ENCODE assay signal across 8 mouse cellular contexts in the genomic region with DNA sequence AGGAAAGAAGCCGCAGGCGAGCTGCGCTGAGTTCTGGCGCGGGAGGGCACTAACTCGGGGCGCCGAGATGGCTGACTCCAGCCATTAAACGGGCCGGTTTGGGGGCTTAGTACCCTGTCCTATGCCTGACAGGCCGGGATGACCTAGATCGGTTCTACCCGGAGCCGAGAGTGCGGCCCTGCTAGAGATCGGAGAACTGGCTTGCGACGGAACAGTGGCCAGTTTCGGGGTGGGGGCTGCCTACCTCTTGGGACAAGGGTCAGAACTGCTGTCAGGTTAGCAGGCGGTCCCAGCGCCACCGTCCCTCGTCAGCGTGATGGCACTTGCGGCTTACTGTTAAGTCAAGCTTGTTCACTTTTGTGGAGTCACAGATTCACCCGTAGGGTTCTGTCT. TPM values are rescaled to one million over a fixed set of nuclear protein-coding genes. Genes with fewer than 3 reads are reported as not detected.
DNase-seq lines count a peak whose midpoint lies in the region; ATAC-seq and TF ChIP-seq lines count a peak whose summit lies in the region.

No protein-coding gene starts in this region.

- peaks cover 54% of the 10 kb centered on the region for H3K79me2 ChIP-seq in myocyte (ENCODE audit: control insufficient read depth, insufficient read depth)

- peak; percentile 56 for DNase-seq in cerebellum, adult 11-12 months
- DNase-seq in cerebellum, postnatal 25 days, result no peak
- DNase-seq in right cerebral cortex, postnatal 10 days (ENCODE audit: low spot score in 2 of 2), result peak; percentile 52 to 55
- no peak for DNase-seq in right cerebral cortex, postnatal 4 days
- DNase-seq in layer of hippocampus, postnatal 10 days (ENCODE audit: low spot score in 2 of 2), result no peak

- H3K9me3 ChIP-seq in intestine, postnatal 0 days (ENCODE audit: control insufficient read depth), result no peaks in the 10 kb centered on the region

- H3K27me3 ChIP-seq in intestine, postnatal 0 days (replicated peaks; ENCODE audit: control insufficient read depth, insufficient read depth, low read length), result no peaks in the 10 kb centered on the region
- H3K27me3 ChIP-seq in myocyte (ENCODE audit: control insufficient read depth, insufficient read depth, insufficient read length), result no peaks in the 10 kb centered on the region

- peak overlapping the region; percentile 92 for H3K27ac ChIP-seq in intestine, postnatal 0 days (ENCODE audit: low read depth, low read length)

- H3ac ChIP-seq in myocyte (ENCODE audit: control insufficient read depth, insufficient read length), result peak overlapping the region; percentile 82

- H3K9ac ChIP-seq in intestine, postnatal 0 days (ENCODE audit: low read depth, low read length), result peak overlapping the region; percentile 95

- H3K4me1 ChIP-seq in intestine, postnatal 0 days (replicated peaks; ENCODE audit: control insufficient read depth, insufficient read depth, low read length), result no peaks in the 10 kb centered on the region

- H3K36me3 ChIP-seq in intestine, postnatal 0 days (ENCODE audit: control insufficient read depth, insufficient read depth), result peaks cover 35% of the 10 kb centered on the region
- H3K36me3 ChIP-seq in myocyte (ENCODE audit: control insufficient read depth, insufficient read depth), result peaks cover 19% of the 10 kb centered on the region

- no peak for TF ChIP-seq CTCF in intestine, postnatal 0 days (IDR thresholded peaks at IDR 0.05; ENCODE audit: low read depth)

- ATAC-seq in intestine, postnatal 0 days, result peak; percentile 13; the same call in 1 of the 2 replicates
- no peak for ATAC-seq in CD4-positive, CD25-positive, alpha-beta regulatory T cell, adult 4 months

- no peak for TF ChIP-seq POLR2A in myocyte (IDR thresholded peaks at IDR 0.05; ENCODE audit: insufficient read length, low read depth)

- H3K4me3 ChIP-seq in intestine, postnatal 0 days (ENCODE audit: low read depth, low read length), result peak overlapping the region; percentile 98
- peak overlapping the region; percentile 96 for H3K4me3 ChIP-seq in myocyte

- peak overlapping the region; percentile 93 for H3K4me2 ChIP-seq in intestine, postnatal 0 days (replicated peaks; ENCODE audit: low read depth)
- H3K4me2 ChIP-seq in myocyte (ENCODE audit: low read depth), result peak overlapping the region; percentile 98

- under 1% methylated on average over 26 of the region's 26 CpGs for whole genome bisulfite sequencing in intestine, postnatal 0 days

TF ChIP-seq in myocyte, 11 proteins besides CTCF, POLR2A, EP300 and RAD21:
- no peak for TF ChIP-seq TCF3 (IDR thresholded peaks at IDR 0.05; ENCODE audit: insufficient read length, low read depth)
- TF ChIP-seq E2F4 (IDR thresholded peaks at IDR 0.05; ENCODE audit: insufficient read depth), result no peak
- TF ChIP-seq SRF (IDR thresholded peaks at IDR 0.05; ENCODE audit: control insufficient read depth, insufficient read length, low read depth), result no peak
- TF ChIP-seq MYOG (IDR thresholded peaks at IDR 0.05; ENCODE audit: control insufficient read depth in 1 of 3, insufficient read depth in 1 of 3, insufficient read length in 2 of 3, low read depth in 2 of 3), result no peak
- TF ChIP-seq REST (IDR thresholded peaks at IDR 0.05; ENCODE audit: insufficient read depth, insufficient read length), result no peak
- TF ChIP-seq MAX (IDR thresholded peaks at IDR 0.05; ENCODE audit: low read depth), result no peak
- no peak for TF ChIP-seq TCF12 (IDR thresholded peaks at IDR 0.05; ENCODE audit: insufficient read depth, poor library complexity, severe bottlenecking)
- TF ChIP-seq CEBPB (IDR thresholded peaks at IDR 0.05; ENCODE audit: insufficient read depth, poor library complexity, severe bottlenecking), result no peak
- TF ChIP-seq POLR2AphosphoS2 (IDR thresholded peaks at IDR 0.05; ENCODE audit: insufficient read length, low read depth), result no peak
- no peak for TF ChIP-seq USF1 (IDR thresholded peaks at IDR 0.05; ENCODE audit: low read depth)
- no peak for TF ChIP-seq MYOD1 (IDR thresholded peaks at IDR 0.05; ENCODE audit: control insufficient read depth in 1 of 3, insufficient read length in 2 of 3, low read depth in 2 of 3)
TF ChIP-seq in myocyte: peak in this region for 0.

RNA-seq across cellular contexts. Expression of a gene that starts 0.4 kb away (rescaled TPM):
- 5.7 and 5.8 TPM in 2 replicates for polyA plus RNA-seq in intestine, postnatal 0 days (2015; fragmentation: Nextera tagmentation; extraction: Ambion mirVana)
- 16.4 TPM for polyA plus RNA-seq in myocyte (2012; fragmentation: generic; extraction: Trizol)
- total RNA-seq in layer of hippocampus, postnatal 10 days (2021), result 10 to 100 TPM; 48.1 to 49.1 TPM
- polyA plus RNA-seq in CD4-positive, CD25-positive, alpha-beta regulatory T cell, adult 4 months (2017; shearing (Covaris generic)), result 10 to 100 TPM; 35.0 to 43.9 TPM

RNA-seq across cellular contexts. Expression of a gene that starts 0.6 kb away (rescaled TPM):
- polyA plus RNA-seq in intestine, postnatal 0 days (2015; fragmentation: Nextera tagmentation; extraction: Ambion mirVana), result 51.6 and 52.2 TPM in 2 replicates
- polyA plus RNA-seq in myocyte (2012; fragmentation: generic; extraction: Trizol), result 61.5 TPM
- 10 to 100 TPM; 50.2 to 54.2 TPM for total RNA-seq in layer of hippocampus, postnatal 10 days (2021)
- 10 to 100 TPM; 26.9 to 31.1 TPM for polyA plus RNA-seq in CD4-positive, CD25-positive, alpha-beta regulatory T cell, adult 4 months (2017; shearing (Covaris generic))

RNA-seq across cellular contexts. Expression of a gene that starts 8.5 kb away (rescaled TPM):
- 43.0 and 48.9 TPM in 2 replicates for polyA plus RNA-seq in intestine, postnatal 0 days (2015; fragmentation: Nextera tagmentation; extraction: Ambion mirVana)
- 17.5 TPM for polyA plus RNA-seq in myocyte (2012; fragmentation: generic; extraction: Trizol)
- total RNA-seq in layer of hippocampus, postnatal 10 days (2021), result 10 to 100 TPM; 19.4 to 19.7 TPM
- 100 to 1,000 TPM; 208 to 251 TPM for polyA plus RNA-seq in CD4-positive, CD25-positive, alpha-beta regulatory T cell, adult 4 months (2017; shearing (Covaris generic))

RNA-seq across cellular contexts. Expression of a gene that starts 23.8 kb away (rescaled TPM):
- 19.1 and 19.5 TPM in 2 replicates for polyA plus RNA-seq in intestine, postnatal 0 days (2015; fragmentation: Nextera tagmentation; extraction: Ambion mirVana)
- 13.9 TPM for polyA plus RNA-seq in myocyte (2012; fragmentation: generic; extraction: Trizol)
- total RNA-seq in layer of hippocampus, postnatal 10 days (2021), result 10 to 100 TPM; 52.2 to 59.5 TPM
- polyA plus RNA-seq in CD4-positive, CD25-positive, alpha-beta regulatory T cell, adult 4 months (2017; shearing (Covaris generic)), result 10 to 100 TPM; 93.6 to 98.8 TPM

RNA-seq across cellular contexts. Expression of a gene that starts 40.1 kb away (rescaled TPM):
- polyA plus RNA-seq in intestine, postnatal 0 days (2015; fragmentation: Nextera tagmentation; extraction: Ambion mirVana), result 30.4 and 31.5 TPM in 2 replicates
- 41.1 TPM for polyA plus RNA-seq in myocyte (2012; fragmentation: generic; extraction: Trizol)
- 10 to 100 TPM; 48.9 to 56.3 TPM for total RNA-seq in layer of hippocampus, postnatal 10 days (2021)
- 10 to 100 TPM; 64.4 to 82.5 TPM for polyA plus RNA-seq in CD4-positive, CD25-positive, alpha-beta regulatory T cell, adult 4 months (2017; shearing (Covaris generic))

Comparison
In these comparisons a context has a peak if more than half of its experiments do, and no peak if none do; other contexts are left out.
1. DNase-seq: peak in cerebellum, adult 11-12 months (single experiment) and right cerebral cortex, postnatal 10 days (2 of 2); none in cerebellum, postnatal 25 days (0 of 2), right cerebral cortex, postnatal 4 days (single experiment) and layer of hippocampus, postnatal 10 days (0 of 2).